Mouse (Mus musculus) kidney, postnatal 14 days (tissue): Measurements from ENCODE around the gene Mgmt.

Experiments used
- DNase-seq: peaks from one replicate; pipeline ENCODE4 v3.0.0; 2022; ENCODE audit warnings: mixed read lengths

Gene Mgmt

GRCm38 (mm10) chr7:137005293-137005692, 110.9 kb downstream of the Mgmt start:
- DNase-seq: no peak

DNA sequence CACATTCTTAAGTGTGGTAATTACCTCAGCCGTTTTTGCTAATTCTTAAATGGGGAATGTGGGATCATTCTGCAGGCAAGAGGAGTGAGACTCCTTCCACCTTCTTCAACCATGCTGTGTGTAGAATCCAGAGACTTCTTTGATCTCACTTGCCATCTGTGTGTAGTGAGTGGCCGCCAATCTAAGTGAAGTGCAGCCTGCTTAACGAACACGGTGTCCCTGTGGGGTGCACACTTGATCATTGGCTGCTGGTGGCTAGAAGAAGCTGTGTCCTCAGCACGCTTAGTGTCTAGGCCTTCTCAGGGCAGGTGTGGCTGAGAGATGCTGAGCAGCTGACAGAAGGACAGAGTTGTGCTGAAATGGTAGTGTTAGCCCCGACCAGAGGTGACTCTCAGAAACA, 113.9 kb downstream of the Mgmt start:
- no peak for DNase-seq

DNA sequence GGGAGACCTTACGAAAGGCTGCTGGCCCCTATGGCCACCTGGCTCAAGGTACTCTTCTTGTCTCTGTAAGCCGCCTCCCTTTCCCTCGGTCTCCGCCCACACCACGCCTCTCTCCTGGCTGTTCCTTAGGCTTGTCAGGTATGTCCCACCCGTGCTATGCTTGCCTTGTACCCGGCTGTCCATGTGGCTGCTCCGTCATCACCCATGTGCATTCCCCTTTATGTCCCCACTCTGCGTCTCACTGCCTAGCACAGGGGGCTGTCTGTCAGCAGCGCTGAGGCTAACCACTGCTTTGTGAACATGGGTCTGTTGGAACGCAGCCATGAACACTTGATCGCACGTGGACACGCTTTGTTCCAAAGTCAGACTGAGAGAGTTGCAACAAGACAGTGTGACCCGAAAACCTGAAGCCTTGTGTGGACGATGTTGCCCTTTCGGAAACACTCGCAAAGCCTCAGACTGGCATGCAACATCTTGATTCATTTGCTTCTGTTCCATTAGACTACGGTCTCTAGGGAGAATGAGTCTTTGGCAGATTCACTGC, 115.4 kb downstream of the Mgmt start:
- DNase-seq: no peak

DNA sequence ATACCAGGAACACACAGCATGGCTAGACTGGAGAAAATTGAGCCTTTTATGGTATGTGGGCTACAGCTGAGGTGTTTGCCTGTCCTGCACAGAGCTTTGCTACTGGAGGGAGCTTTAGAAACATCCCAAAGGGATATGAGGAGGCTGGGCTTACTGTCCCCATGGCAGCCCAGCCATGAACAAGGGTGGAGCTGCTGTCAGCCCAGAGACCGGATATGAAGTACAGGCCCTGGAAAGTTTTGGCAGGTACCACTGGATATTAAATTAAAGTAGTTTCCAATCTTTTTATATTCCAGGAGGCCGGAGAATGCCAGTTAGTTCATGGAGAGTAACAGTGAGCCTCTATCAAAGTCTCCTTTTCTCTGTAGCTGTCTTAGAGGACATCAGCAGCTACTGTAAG, 116.0 kb downstream of the Mgmt start:
- DNase-seq: peak; percentile 4

DNA sequence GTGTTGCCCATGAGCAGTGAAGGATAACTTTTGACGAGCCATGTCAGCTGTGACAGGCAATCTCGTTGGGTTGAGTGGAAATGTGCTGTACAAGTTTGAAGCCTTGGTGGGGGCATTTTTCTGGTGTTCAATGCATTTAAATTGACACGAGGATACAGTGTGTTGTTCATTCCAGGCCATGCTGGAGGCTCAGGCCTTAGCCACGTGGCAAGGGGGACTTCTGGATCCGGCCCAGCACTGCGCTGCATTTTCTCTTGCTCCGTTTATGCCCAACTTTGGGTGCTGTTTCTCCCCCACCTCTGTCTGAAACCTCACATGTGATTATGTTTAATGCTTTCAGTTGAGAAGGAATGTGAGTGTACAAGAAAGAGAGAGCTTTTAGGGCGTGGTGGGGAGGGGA, 118.3 kb downstream of the Mgmt start:
- DNase-seq: no peak

- no peak for DNase-seq
Observed at GRCm38 (mm10) chr7:137013433-137013832, 119.0 kb downstream of the Mgmt start.

DNA sequence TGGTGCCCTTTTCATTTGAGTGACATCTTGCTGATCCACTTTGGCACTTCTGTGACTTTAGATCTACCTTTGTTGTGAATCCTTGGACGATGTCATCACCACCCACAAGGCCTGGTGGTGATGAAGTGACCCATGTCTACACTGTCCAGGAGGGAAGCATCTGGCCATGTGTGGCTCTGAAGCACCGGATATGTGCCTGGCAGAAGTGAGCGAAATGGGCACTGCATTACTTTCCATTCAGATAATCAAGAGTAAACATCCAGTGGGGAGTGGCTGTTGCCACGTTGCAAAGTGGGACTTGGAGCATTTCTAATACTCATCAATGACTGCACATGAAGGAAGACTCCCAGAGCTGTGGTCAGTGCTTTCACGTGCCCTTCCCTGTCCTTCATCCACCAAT, 124.2 kb downstream of the Mgmt start:
- DNase-seq: no peak

GRCm38 (mm10) chr7:137020195-137020594, 125.8 kb downstream of the Mgmt start:
- no peak for DNase-seq

GRCm38 (mm10) chr7:137030789-137031188, 136.4 kb downstream of the Mgmt start:
- DNase-seq: no peak

DNA sequence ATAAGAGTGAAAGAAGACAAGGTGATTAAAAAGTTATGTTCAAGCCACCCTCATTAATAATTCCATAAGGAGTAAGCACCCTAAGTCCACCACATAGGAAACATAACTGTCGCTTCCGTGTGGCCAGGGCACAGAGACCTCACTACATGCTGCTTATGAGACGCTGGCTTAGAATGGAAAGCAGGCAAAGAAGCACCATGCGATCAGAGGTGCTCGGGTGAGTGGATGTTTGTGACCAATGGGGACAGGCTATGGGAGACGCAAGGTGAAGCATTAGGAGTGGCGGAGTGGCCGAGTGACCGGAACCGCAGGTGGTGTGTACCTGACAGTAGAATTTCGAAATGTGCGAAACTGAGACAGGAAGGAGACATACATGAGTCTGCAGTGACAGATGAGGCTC, 138.8 kb downstream of the Mgmt start:
- DNase-seq: no peak

DNA sequence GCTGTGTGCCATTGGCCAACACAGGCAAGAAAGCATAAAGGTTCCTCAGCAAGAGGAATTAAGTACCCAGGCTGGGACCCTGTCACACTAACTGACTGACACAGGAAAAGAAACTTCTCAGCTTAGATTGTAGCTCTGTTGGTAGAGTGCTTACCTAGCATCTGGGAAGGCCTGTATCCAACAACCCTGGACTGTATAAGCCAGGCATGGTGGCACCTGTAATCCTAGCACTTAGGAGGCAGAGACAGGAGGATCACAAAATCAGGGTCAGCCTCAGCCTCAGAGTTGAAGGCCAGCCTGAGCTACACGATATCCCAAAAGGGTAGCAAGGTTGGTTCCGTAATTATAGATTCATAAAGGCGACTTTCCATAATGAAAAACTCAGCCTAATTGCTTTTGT, 140.6 kb downstream of the Mgmt start:
- DNase-seq: no peak

GRCm38 (mm10) chr7:137035916-137036315, 141.5 kb downstream of the Mgmt start:
- DNase-seq: no peak

DNA sequence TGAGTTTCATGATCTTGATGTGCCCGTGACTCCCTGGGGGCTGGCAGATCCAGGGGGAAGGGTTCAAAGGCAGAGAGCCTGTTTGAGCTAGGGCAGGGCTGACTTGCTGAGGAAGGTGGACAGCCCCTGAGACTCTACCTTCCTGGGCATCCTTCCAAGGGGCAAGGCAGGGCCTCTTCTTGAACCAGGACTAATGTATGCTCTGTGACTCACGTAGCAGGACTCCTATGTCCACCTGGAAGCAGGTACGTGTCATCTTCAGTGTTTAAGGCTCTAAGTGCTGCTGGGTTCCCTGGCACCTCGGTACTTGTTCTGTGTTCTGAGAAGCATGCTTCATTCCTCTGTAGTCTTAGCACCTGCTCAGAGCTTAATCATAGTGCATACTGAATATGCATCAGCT, 143.1 kb downstream of the Mgmt start:
- DNase-seq: no peak

DNA sequence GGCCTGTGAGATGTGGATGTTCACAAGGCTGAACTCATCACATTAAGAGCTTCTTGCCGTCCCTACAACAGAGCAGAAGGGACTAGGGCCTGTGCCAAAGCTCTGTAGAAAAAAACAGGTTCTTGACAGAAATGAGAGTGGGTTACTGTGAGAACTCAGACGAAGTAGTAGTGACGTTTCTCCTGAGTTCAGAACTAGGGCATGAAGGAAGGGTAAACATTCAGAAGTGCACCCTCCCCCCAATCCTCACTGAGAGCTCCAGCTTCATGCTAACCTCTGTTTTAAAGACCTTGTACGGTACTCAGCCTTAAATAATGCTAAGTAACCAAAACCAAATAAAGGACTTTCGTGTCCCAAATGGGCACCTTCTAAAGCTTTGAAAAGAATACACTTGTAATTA, 143.5 kb downstream of the Mgmt start:
- DNase-seq: no peak

DNA sequence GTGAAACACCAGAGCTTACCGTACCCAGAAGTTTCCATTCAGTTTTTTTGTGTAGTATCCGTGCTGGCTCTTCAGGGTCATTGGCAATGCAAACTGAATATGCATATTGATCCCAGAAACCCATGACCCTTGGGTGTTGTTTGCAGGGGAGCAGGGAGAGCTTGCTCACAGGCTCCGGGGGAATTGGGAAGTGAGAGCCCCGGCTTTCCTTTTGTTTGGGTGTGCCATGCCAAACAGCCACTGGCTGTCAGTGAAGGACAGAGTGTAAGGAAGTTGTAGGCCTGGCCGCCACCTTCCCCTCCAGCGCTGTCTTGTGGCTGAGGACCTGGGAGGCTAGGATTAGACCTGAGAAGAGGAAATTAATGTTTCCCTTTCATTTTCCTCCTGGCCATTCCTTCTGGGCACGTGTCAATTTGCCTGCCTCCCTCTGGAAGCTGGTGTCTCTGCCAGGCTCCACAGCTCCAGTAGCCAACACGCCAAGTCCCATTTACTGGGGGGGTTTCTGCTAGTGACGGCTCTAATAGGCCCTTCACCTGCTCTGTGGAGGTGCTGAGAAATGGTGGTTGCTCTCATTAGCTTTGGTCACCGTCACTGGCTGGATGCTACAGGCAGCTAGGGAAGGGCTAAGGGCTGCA, 144.0 kb downstream of the Mgmt start:
- no peak for DNase-seq

DNA sequence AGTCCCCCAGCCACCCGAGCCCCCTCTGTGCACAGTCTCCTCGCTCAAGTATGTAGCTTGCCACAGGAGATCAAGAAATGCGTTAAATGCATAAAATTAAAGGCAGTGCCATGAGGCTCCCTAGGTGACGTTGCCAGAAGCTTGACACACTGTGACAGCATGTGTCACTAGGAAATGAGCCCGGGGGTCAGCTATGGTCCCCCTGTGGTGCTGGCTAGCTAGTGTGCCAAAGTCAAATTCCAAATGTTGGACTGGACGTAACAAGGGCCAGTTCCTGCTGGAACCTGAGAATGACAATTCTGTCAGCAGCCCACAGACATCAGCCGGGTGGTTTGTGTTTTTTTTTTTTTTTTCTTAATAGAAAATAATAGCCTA, 144.5 kb downstream of the Mgmt start:
- no peak for DNase-seq

- peak; percentile 40 for DNase-seq
Observed at GRCm38 (mm10) chr7:137040646-137041045, 146.2 kb downstream of the Mgmt start.

- DNase-seq: no peak
Observed at GRCm38 (mm10) chr7:137046891-137047290, 152.5 kb downstream of the Mgmt start.

- DNase-seq: no peak
Observed at GRCm38 (mm10) chr7:137048086-137048922, 153.9 kb downstream of the Mgmt start.

DNA sequence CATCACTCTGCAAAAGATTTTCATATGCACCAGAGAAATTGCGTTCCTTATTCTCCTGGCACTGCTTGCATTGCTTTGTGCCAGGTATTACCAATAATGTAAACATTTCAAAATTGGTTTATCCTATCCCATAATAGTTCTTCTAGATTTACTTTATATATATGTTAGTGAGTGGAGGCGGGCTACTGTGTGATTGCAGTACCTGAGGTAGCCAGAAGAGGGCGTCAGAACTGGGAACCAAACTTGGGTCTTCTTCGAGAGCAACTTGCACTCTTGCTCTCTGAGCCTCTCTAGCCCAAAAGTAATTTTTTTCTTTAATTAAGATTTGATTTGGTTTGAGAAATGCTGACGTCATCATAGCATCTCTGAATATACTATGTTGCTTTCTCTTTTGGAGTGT, 159.9 kb downstream of the Mgmt start:
- no peak for DNase-seq

DNA sequence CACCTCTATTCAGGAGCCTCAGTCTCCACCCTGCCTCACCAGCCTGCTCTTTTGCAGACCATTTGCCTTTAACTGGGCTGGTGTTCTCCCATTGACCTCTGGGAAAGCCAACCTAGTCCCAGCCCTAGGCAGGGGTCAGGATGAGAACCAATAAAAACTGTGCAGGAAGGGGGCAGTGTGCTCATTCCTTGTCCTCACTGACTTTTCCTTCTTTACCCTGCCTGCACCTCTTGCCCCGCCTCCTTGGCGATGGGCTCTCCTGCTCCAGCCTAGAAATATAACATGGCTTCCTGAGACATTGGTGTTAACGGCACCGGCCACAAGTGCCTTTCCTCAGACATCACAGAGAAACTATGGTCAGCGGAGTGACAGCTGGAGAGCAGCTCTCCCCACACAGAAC, 161.7 kb downstream of the Mgmt start:
- DNase-seq: no peak

GRCm38 (mm10) chr7:137060488-137060887, 166.1 kb downstream of the Mgmt start:
- no peak for DNase-seq

GRCm38 (mm10) chr7:137061109-137061508, 166.7 kb downstream of the Mgmt start:
- DNase-seq: no peak

DNA sequence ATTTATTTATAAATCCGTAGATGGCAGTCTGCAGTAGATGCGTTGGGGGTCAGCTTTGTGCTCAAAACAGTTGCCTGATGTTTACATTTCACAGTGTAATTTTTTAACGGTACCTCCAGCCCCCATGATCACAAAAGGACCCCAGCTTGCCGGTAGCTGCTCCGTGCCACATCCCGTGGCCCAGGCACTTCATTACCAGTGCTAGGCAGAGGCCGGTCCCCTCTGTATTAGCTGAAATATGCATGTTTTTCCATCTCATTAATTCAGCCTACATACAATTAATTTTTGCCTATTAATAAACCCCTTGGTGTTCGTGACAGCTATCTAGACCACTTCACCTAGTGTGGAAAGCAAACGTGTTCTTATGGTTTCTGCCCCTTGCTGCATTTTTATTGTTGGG, 169.8 kb downstream of the Mgmt start:
- no peak for DNase-seq
